Mouse (Mus musculus): ENCODE measurements around the gene Tmem119.

DNA sequence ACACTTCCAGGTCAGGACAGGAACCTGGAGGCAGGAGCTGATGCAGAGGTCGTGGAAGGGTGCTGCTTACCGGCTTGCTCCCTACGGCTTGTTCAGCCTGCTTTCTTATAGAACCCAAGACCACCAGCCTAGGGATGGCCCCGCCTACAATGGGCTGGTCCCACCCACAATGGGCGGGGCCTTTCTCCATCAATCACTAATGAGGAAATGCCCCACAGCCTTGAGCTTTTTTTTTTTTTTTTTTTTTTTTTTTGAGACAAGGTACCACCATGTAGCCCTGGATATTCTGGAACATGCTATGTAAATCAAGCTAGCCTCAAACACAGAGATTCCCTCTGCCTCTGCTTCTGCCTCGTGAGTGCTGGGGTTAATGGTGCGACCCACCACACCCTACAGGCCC is 18.4 kb downstream of the Tmem119 start:
- no peak; the same call in 2 of the 3 replicates for TF ChIP-seq TAL1 (IDR thresholded peaks at IDR 0.05; ENCODE audit: low read length)
- TF ChIP-seq GATA1 (IDR thresholded peaks at IDR 0.05; ENCODE audit: low read length), result no peak
